In genomic region chr11:70021264-70022132, GRCm38 (mm10) we compare ENCODE assay signal across 8 mouse cellular contexts. TPM values are rescaled to one million over a fixed set of nuclear protein-coding genes. Genes with fewer than 3 reads are reported as not detected.
DNase-seq lines count a peak whose midpoint lies in the region; ATAC-seq and TF ChIP-seq lines count a peak whose summit lies in the region.

No protein-coding gene starts in this region.

- peaks cover 3% of the 10 kb centered on the region for H3K4me1 ChIP-seq in ES-Bruce4 (ENCODE audit: control insufficient read depth, insufficient read depth, low read length)
- peaks cover 83% of the 10 kb centered on the region for H3K4me1 ChIP-seq in forebrain, embryonic 13.5 days
- peaks cover 83% of the 10 kb centered on the region for H3K4me1 ChIP-seq in neural tube, embryonic 15.5 days

- no peak for TF ChIP-seq CTCF in ES-Bruce4 (IDR thresholded peaks at IDR 0.05; ENCODE audit: low read depth, low read length)

- peak overlapping the region; percentile 78 for H3K4me3 ChIP-seq in ES-Bruce4 (ENCODE audit: low read depth, low read length)
- peak overlapping the region; percentile 71 for H3K4me3 ChIP-seq in forebrain, embryonic 13.5 days
- peak overlapping the region; percentile 64 for H3K4me3 ChIP-seq in neural tube, embryonic 15.5 days (replicated peaks)

- WGBS in forebrain, embryonic 13.5 days: under 1% methylated on average over 40 of the region's 40 CpGs
- under 1% methylated on average over 40 of the region's 40 CpGs for WGBS in neural tube, embryonic 15.5 days

- H3K9ac ChIP-seq in ES-Bruce4 (ENCODE audit: low read depth, poor library complexity, severe bottlenecking): peak overlapping the region; percentile 31; the same call in 1 of the 2 replicates
- peak overlapping the region; percentile 92 for H3K9ac ChIP-seq in forebrain, embryonic 13.5 days
- peak overlapping the region; percentile 84 for H3K9ac ChIP-seq in neural tube, embryonic 15.5 days (replicated peaks)

- TF ChIP-seq POLR2A in ES-Bruce4 (IDR thresholded peaks at IDR 0.05; ENCODE audit: insufficient read depth, low read length): no peak

- peak; percentile 89 to 95 for DNase-seq in heart, postnatal 14 days
- DNase-seq in layer of hippocampus, adult 11-12 months (ENCODE audit: low spot score): peak; percentile 99
- peak; percentile 96 for DNase-seq in lung, adult 18-20 months
- peak; percentile 98 for DNase-seq in testis, postnatal 14 days (ENCODE audit: low spot score)

- TF ChIP-seq EP300 in ES-Bruce4 (IDR thresholded peaks at IDR 0.05; ENCODE audit: insufficient read depth, low read depth, low read length): no peak

- H3K4me2 ChIP-seq in forebrain, embryonic 13.5 days: peak overlapping the region; percentile 92
- H3K4me2 ChIP-seq in neural tube, embryonic 15.5 days: peak overlapping the region; percentile 83

- H3K9me3 ChIP-seq in ES-Bruce4 (replicated peaks; ENCODE audit: control insufficient read depth, insufficient read depth, low read length, poor library complexity, severe bottlenecking): no peaks in the 10 kb centered on the region
- no peaks in the 10 kb centered on the region for H3K9me3 ChIP-seq in forebrain, embryonic 13.5 days (replicated peaks)
- no peaks in the 10 kb centered on the region for H3K9me3 ChIP-seq in neural tube, embryonic 15.5 days (replicated peaks)

- no peak overlapping the region for H3K27ac ChIP-seq in ES-Bruce4 (ENCODE audit: insufficient read depth, low read length)
- peak overlapping the region; percentile 96 for H3K27ac ChIP-seq in forebrain, embryonic 13.5 days
- peak overlapping the region; percentile 95 for H3K27ac ChIP-seq in neural tube, embryonic 15.5 days (replicated peaks)

- peak; percentile 36; the same call in 1 of the 2 replicates for ATAC-seq in cerebellum, adult (ENCODE audit: insufficient number of reproducible peaks, low FRiP score, low TSS enrichment)
- ATAC-seq in forebrain, embryonic 13.5 days: peak; percentile 71
- peak; percentile 83 for ATAC-seq in neural tube, embryonic 15.5 days (ENCODE audit: low FRiP score)

- no peaks in the 10 kb centered on the region for H3K36me3 ChIP-seq in ES-Bruce4 (ENCODE audit: control insufficient read depth, insufficient read depth, low read length, poor library complexity, severe bottlenecking)
- no peaks in the 10 kb centered on the region for H3K36me3 ChIP-seq in forebrain, embryonic 13.5 days (ENCODE audit: poor library complexity, severe bottlenecking)
- H3K36me3 ChIP-seq in neural tube, embryonic 15.5 days: no peaks in the 10 kb centered on the region

- H3K27me3 ChIP-seq in ES-Bruce4 (ENCODE audit: control insufficient read depth, insufficient read depth, low read length, poor library complexity, severe bottlenecking): no peaks in the 10 kb centered on the region
- H3K27me3 ChIP-seq in forebrain, embryonic 13.5 days: no peaks in the 10 kb centered on the region
- H3K27me3 ChIP-seq in neural tube, embryonic 15.5 days (replicated peaks): no peaks in the 10 kb centered on the region

- intact Hi-C loops in heart, postnatal 14 days (cut with DNase I): no loop called here

RNA-seq across cellular contexts. Expression of gene Dlg4, which starts 4.8 kb away (rescaled TPM):
- 17.1 and 25.7 TPM in 2 replicates for polyA plus RNA-seq in ES-Bruce4 (2011; ENCODE audit: insufficient read depth, insufficient read length, low read depth, missing spikeins)
- polyA plus RNA-seq in forebrain, embryonic 13.5 days (2015; fragmentation: Nextera tagmentation; extraction: Ambion mirVana): 26.2 and 31.1 TPM in 2 replicates
- total RNA-seq in heart, postnatal 14 days (2021): 10 to 100 TPM; 10.4 to 11.2 TPM
- polyA plus RNA-seq in neural tube, embryonic 15.5 days (2015; fragmentation: Nextera tagmentation; extraction: Ambion mirVana): 20.1 and 24.7 TPM in 2 replicates

RNA-seq across cellular contexts. Expression of gene Acadvl, which starts 6.3 kb away (rescaled TPM):
- polyA plus RNA-seq in ES-Bruce4 (2011; ENCODE audit: insufficient read depth, insufficient read length, low read depth, missing spikeins): 17.1 and 19.8 TPM in 2 replicates
- 48.7 and 51.3 TPM in 2 replicates for polyA plus RNA-seq in forebrain, embryonic 13.5 days (2015; fragmentation: Nextera tagmentation; extraction: Ambion mirVana)
- total RNA-seq in heart, postnatal 14 days (2021): 1,000 to 10,000 TPM; 1,350 to 1,353 TPM
- 61.7 and 65.7 TPM in 2 replicates for polyA plus RNA-seq in neural tube, embryonic 15.5 days (2015; fragmentation: Nextera tagmentation; extraction: Ambion mirVana)

RNA-seq across cellular contexts. Expression of gene Dvl2, which starts 21.1 kb away (rescaled TPM):
- polyA plus RNA-seq in ES-Bruce4 (2011; ENCODE audit: insufficient read depth, insufficient read length, low read depth, missing spikeins): 60.1 and 63.3 TPM in 2 replicates
- 31.8 and 35.4 TPM in 2 replicates for polyA plus RNA-seq in forebrain, embryonic 13.5 days (2015; fragmentation: Nextera tagmentation; extraction: Ambion mirVana)
- total RNA-seq in heart, postnatal 14 days (2021): 1 to 10 TPM; 7.2 to 9.2 TPM
- 22.6 and 25.1 TPM in 2 replicates for polyA plus RNA-seq in neural tube, embryonic 15.5 days (2015; fragmentation: Nextera tagmentation; extraction: Ambion mirVana)

RNA-seq across cellular contexts. Expression of gene Phf23, which starts 25.9 kb away (rescaled TPM):
- polyA plus RNA-seq in ES-Bruce4 (2011; ENCODE audit: insufficient read depth, insufficient read length, low read depth, missing spikeins): 75.6 and 83.0 TPM in 2 replicates
- 78.5 and 79.9 TPM in 2 replicates for polyA plus RNA-seq in forebrain, embryonic 13.5 days (2015; fragmentation: Nextera tagmentation; extraction: Ambion mirVana)
- 10 to 100 TPM; 27.4 to 31.5 TPM for total RNA-seq in heart, postnatal 14 days (2021)
- 53.5 and 57.8 TPM in 2 replicates for polyA plus RNA-seq in neural tube, embryonic 15.5 days (2015; fragmentation: Nextera tagmentation; extraction: Ambion mirVana)

RNA-seq across cellular contexts. Expression of gene Gabarap, which starts 30.6 kb away (rescaled TPM):
- 141 and 144 TPM in 2 replicates for polyA plus RNA-seq in ES-Bruce4 (2011; ENCODE audit: insufficient read depth, insufficient read length, low read depth, missing spikeins)
- 598 and 670 TPM in 2 replicates for polyA plus RNA-seq in forebrain, embryonic 13.5 days (2015; fragmentation: Nextera tagmentation; extraction: Ambion mirVana)
- total RNA-seq in heart, postnatal 14 days (2021): 100 to 1,000 TPM; 249 to 257 TPM
- 549 and 565 TPM in 2 replicates for polyA plus RNA-seq in neural tube, embryonic 15.5 days (2015; fragmentation: Nextera tagmentation; extraction: Ambion mirVana)

Comparison
In these comparisons a context has a peak if more than half of its experiments do, and no peak if none do; other contexts are left out.
1. H3K9ac ChIP-seq: peak in every context shown above with its lines; median percentile 92 in forebrain, embryonic 13.5 days; 84 in neural tube, embryonic 15.5 days; 31 in ES-Bruce4.